In genomic region chr12:12314326-12314725, GRCm38 (mm10) we compare ENCODE assay signal across 13 mouse cellular contexts. TPM values are rescaled to one million over a fixed set of nuclear protein-coding genes. Genes with fewer than 3 reads are reported as not detected.
DNase-seq lines count a peak whose midpoint lies in the region; ATAC-seq and TF ChIP-seq lines count a peak whose summit lies in the region.
"Had no signal": no experiment of that assay in that cellular context is flagged by ENCODE, and none has a peak within 500 bp of the region (broad histone marks: within the 10 kb centered on the region; RNA-seq: fewer than 3 reads in every experiment).

No protein-coding gene starts in this region.

- H3K4me2 ChIP-seq in hindbrain, embryonic 14.5 days (replicated peaks): no peak overlapping the region
- H3K4me2 ChIP-seq in midbrain, embryonic 16.5 days (ENCODE audit: low read length): no peak overlapping the region
- H3K4me2 ChIP-seq: heart, embryonic 15.5 days; stomach, embryonic 15.5 days had no signal

- TF ChIP-seq POLR2A in cortical plate, adult 2 months (IDR thresholded peaks at IDR 0.05; ENCODE audit: extremely low read depth, insufficient read depth, low read length): no peak
- no peak for TF ChIP-seq POLR2A in cerebellum, adult 2 months (IDR thresholded peaks at IDR 0.05; ENCODE audit: borderline replicate concordance, insufficient read depth, low read length)

- H3K27ac ChIP-seq in cortical plate, adult 2 months (ENCODE audit: insufficient read depth, low read length): peak overlapping the region; percentile 14; the same call in 1 of the 2 replicates
- H3K27ac ChIP-seq in hindbrain, embryonic 14.5 days: peak overlapping the region; percentile 40; the same call in 1 of the 2 replicates
- H3K27ac ChIP-seq in midbrain, embryonic 16.5 days (ENCODE audit: low read length): peak overlapping the region; percentile 63
- no peak overlapping the region for H3K27ac ChIP-seq in cerebellum, adult 2 months (ENCODE audit: insufficient read depth, low read length)
- H3K27ac ChIP-seq: heart, embryonic 15.5 days; stomach, embryonic 15.5 days had no signal

- no peaks in the 10 kb centered on the region for H3K27me3 ChIP-seq in hindbrain, embryonic 14.5 days (ENCODE audit: control insufficient read depth, insufficient read depth, low read length)
- H3K27me3 ChIP-seq in midbrain, embryonic 16.5 days (ENCODE audit: control insufficient read depth, insufficient read depth, low read depth, low read length): no peaks in the 10 kb centered on the region
- no peaks in the 10 kb centered on the region for H3K27me3 ChIP-seq in cerebellum, adult 2 months (ENCODE audit: control insufficient read depth, insufficient read depth, low read length)
- H3K27me3 ChIP-seq: CH12.LX; heart, embryonic 15.5 days; stomach, embryonic 15.5 days had no signal

- peaks cover 28% of the 10 kb centered on the region for H3K4me1 ChIP-seq in cortical plate, adult 2 months (ENCODE audit: control insufficient read depth, insufficient read depth, low read length)
- peaks cover 15% of the 10 kb centered on the region; the same call in 1 of the 2 replicates for H3K4me1 ChIP-seq in hindbrain, embryonic 14.5 days (replicated peaks; ENCODE audit: control insufficient read depth, insufficient read depth, low read length)
- H3K4me1 ChIP-seq in midbrain, embryonic 16.5 days (ENCODE audit: control insufficient read depth, insufficient read depth, low read length): peaks cover 21% of the 10 kb centered on the region
- H3K4me1 ChIP-seq in cerebellum, adult 2 months (ENCODE audit: control insufficient read depth, insufficient read depth, low read length): no peaks in the 10 kb centered on the region

- peak; percentile 28; the same call in 1 of the 2 replicates for ATAC-seq in hindbrain, embryonic 14.5 days (ENCODE audit: low FRiP score)
- ATAC-seq in midbrain, embryonic 16.5 days: peak; percentile 29; the same call in 1 of the 2 replicates

- TF ChIP-seq CTCF in cortical plate, adult 2 months (IDR thresholded peaks at IDR 0.05; ENCODE audit: extremely low read depth, insufficient read depth, low read length): no peak
- no peak for TF ChIP-seq CTCF in cerebellum, adult 2 months (IDR thresholded peaks at IDR 0.05; ENCODE audit: borderline replicate concordance, insufficient read depth, low read depth, low read length)

- H3K9me3 ChIP-seq in hindbrain, embryonic 14.5 days (ENCODE audit: control insufficient read depth, low read length): no peaks in the 10 kb centered on the region
- H3K9me3 ChIP-seq in midbrain, embryonic 16.5 days (replicated peaks; ENCODE audit: control insufficient read depth, low read length, poor library complexity, severe bottlenecking): no peaks in the 10 kb centered on the region
- H3K9me3 ChIP-seq: heart, embryonic 15.5 days; stomach, embryonic 15.5 days had no signal

- WGBS in hindbrain, embryonic 14.5 days: 38% methylated on average over 8 of the region's 8 CpGs
- 24% methylated on average over 8 of the region's 8 CpGs for WGBS in midbrain, embryonic 16.5 days
- 66% methylated on average over 8 of the region's 8 CpGs for WGBS in cerebellum, adult 2 months

- H3K36me3 ChIP-seq in hindbrain, embryonic 14.5 days (replicated peaks; ENCODE audit: control insufficient read depth, insufficient read depth): no peaks in the 10 kb centered on the region
- H3K36me3 ChIP-seq in midbrain, embryonic 16.5 days (ENCODE audit: control insufficient read depth, insufficient read depth, low read length): no peaks in the 10 kb centered on the region
- H3K36me3 ChIP-seq: heart, embryonic 15.5 days; stomach, embryonic 15.5 days had no signal

- H3K9ac ChIP-seq in hindbrain, embryonic 14.5 days: no peak overlapping the region
- H3K9ac ChIP-seq in midbrain, embryonic 16.5 days (ENCODE audit: low read depth, low read length): no peak overlapping the region
- H3K9ac ChIP-seq: heart, embryonic 15.5 days; stomach, embryonic 15.5 days had no signal

- no peak overlapping the region for H3K4me3 ChIP-seq in cortical plate, adult 2 months (ENCODE audit: insufficient read depth, low read length)
- H3K4me3 ChIP-seq in hindbrain, embryonic 14.5 days (replicated peaks; ENCODE audit: low read length): no peak overlapping the region
- no peak overlapping the region for H3K4me3 ChIP-seq in midbrain, embryonic 16.5 days (ENCODE audit: low read depth, low read length)
- H3K4me3 ChIP-seq in cerebellum, adult 2 months (replicated peaks; ENCODE audit: insufficient read depth, low read depth, low read length): no peak overlapping the region
- H3K4me3 ChIP-seq: heart, embryonic 15.5 days; stomach, embryonic 15.5 days had no signal

- DNase-seq in embryo, embryonic 10.5 days (ENCODE audit: low spot score): peak; percentile 15
- no peak for DNase-seq in embryo, embryonic 9.5 days (ENCODE audit: extremely low spot score)
- DNase-seq in hindbrain, embryonic 14.5 days (ENCODE audit: low spot score): no peak
- no peak for DNase-seq in cerebellum, adult 2 months
- DNase-seq in layer of hippocampus, postnatal 14 days (ENCODE audit: low spot score in 2 of 2): no peak
- no peak for DNase-seq in heart, adult 9 months (ENCODE audit: low spot score in 2 of 2)
- DNase-seq: adrenal gland, adult 8-10 months; lung, postnatal 4 days had no signal

RNA-seq across cellular contexts. Expression of gene Fam49a, which starts 52.4 kb away (rescaled TPM):
- 78.7 and 78.9 TPM in 2 replicates for polyA plus RNA-seq in cortical plate, adult 2 months (2012; rRNA removed)
- 66.3 and 80.7 TPM in 2 replicates for polyA plus RNA-seq in hindbrain, embryonic 14.5 days (2014; fragmentation: Nextera tagmentation; extraction: Ambion mirVana)
- 68.5 and 72.1 TPM in 2 replicates for polyA plus RNA-seq in midbrain, embryonic 16.5 days (2015; fragmentation: Nextera tagmentation; extraction: Ambion mirVana)
- polyA plus RNA-seq in cerebellum, adult 2 months (2012; rRNA removed): 19.6 and 21.7 TPM in 2 replicates
- total RNA-seq in layer of hippocampus, postnatal 14 days (2021): 100 to 1,000 TPM; 203 to 209 TPM
